Mouse (Mus musculus): ENCODE measurements around the gene Hhat. TPM values are rescaled to one million over a fixed set of nuclear protein-coding genes. Genes with fewer than 3 reads are reported as not detected.

Gene Hhat
- total RNA-seq (2021), result under 1 TPM; 0.48 to 0.54 TPM
- long read RNA-seq, experiment 1, result 0 reads
- long read RNA-seq, experiment 2, partial matches to known transcripts, result 0 of 2 reads
- long read RNA-seq, experiment 2, other reads (novel, unspliced or antisense), result 2 of 2 reads

DNA sequence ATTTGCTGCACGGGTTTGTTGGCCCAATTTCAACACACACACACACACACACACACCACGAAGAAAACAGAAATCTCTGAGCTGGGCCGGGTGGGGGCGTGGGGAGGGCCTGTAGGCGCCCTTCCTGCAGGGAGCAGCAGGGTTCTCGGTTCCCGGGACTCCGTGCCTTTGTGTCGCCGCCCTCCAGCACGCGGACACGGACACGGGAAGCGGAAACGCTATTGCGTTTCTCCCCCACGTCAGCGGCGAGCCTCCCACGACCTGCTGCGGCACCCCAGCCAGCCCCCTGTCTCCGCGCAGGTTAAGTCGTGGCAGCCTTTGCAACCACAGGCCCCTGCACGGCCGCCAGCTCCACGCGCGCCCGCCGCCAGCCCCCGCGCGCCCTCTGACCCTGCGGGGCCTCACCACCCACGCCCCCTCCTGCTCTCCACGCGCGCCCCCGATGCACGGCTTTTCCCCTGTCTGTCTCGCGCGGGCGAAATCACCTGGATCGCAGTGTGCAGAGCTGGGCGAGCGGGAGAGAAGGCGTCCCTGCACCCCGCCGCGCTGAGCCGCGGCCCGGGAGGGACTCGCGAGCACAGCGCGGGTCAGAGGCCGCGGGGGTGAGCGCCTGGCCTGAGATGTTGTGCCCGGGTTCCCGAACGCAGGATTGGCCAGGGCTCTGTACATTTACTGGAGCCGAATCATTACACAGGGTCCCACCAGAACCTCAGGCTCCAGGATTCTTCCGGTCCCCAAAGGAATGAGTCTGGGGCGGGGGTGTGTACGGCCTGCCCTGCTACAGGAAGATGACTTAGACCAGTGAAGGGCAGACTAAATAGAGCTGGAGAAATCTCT is at the start of gene Hhat:
TSS of gene Hhat (minus strand) at position 729 of the 837 bp plus-strand sequence.
- intact Hi-C loops (cut with DNase I), result no loop called here
- peak; percentile 53 to 60 for DNase-seq

DNA sequence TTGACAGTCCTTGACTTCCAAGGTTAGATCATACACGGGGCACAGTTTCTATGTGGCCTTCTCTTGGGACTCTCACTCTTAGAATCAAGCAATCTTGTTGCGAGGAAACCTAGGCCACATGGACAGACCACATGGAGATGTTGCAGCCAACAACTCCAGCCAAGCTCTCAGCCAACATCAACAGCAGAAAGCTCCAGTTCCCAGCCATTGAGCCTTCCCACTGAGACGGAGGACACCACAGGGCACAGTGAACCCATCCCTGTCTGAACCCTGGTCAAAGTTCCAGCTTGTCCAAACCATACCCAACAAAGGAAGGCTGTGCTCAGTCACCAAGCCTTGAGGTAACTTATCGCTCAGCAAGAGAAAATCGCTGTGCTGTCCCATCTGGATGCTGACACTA is 47.3 kb upstream of the Hhat start:
- no peak for DNase-seq
- intact Hi-C loops (cut with DNase I), result no loop called here

- no peak for DNase-seq
- intact Hi-C loops (cut with DNase I), result no loop called here
Measured at GRCm38 (mm10) chr1:192815789-192816188, 44.8 kb upstream of the Hhat start.

DNA sequence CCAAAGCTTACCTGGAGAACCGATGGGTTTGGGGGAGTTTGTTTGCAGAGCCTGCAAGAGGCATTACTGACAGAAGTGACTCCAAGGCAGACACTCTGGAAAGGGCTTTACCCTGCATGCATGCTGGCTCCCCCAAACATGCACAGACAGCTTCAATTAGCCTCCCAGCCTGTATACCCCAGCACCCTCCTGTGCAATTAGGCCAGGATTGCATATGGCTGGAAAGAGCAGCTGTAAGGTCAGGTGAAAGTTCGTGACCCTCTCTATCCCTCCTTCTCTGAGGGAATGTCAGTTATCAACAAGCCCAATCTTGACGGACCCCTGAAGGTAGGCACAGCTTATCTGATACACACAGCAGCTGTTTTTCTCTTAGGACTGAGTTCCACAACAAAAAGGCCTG is 43.7 kb upstream of the Hhat start:
- intact Hi-C loops (cut with DNase I), result no loop called here

DNA sequence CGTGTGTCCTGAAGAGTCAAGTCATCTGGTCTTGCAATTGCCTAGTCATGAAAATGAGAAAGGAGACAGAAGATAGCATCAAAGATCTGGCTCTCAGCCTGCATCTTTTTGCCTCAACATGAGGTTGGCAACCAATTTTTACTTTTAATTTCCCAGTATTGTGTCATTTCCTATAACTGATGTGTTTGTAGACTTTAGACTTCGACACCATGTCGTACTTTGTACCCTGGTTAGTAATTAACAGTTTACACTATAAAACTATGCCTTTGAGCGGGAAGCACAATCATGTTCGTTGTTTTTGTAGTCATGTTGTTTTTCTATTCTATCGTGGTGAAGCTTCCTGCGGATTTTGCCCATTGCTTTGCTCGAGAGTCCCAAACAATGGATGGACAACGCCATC is 41.7 kb upstream of the Hhat start:
- intact Hi-C loops (cut with DNase I), result no loop called here
- DNase-seq, result no peak

More for the DNA sequence above, 43.7 kb upstream of the Hhat start:
- DNase-seq, result no peak

- DNase-seq, result no peak
- intact Hi-C loops (cut with DNase I), result no loop called here
Measured at GRCm38 (mm10) chr1:192812290-192812689, 41.3 kb upstream of the Hhat start.

DNA sequence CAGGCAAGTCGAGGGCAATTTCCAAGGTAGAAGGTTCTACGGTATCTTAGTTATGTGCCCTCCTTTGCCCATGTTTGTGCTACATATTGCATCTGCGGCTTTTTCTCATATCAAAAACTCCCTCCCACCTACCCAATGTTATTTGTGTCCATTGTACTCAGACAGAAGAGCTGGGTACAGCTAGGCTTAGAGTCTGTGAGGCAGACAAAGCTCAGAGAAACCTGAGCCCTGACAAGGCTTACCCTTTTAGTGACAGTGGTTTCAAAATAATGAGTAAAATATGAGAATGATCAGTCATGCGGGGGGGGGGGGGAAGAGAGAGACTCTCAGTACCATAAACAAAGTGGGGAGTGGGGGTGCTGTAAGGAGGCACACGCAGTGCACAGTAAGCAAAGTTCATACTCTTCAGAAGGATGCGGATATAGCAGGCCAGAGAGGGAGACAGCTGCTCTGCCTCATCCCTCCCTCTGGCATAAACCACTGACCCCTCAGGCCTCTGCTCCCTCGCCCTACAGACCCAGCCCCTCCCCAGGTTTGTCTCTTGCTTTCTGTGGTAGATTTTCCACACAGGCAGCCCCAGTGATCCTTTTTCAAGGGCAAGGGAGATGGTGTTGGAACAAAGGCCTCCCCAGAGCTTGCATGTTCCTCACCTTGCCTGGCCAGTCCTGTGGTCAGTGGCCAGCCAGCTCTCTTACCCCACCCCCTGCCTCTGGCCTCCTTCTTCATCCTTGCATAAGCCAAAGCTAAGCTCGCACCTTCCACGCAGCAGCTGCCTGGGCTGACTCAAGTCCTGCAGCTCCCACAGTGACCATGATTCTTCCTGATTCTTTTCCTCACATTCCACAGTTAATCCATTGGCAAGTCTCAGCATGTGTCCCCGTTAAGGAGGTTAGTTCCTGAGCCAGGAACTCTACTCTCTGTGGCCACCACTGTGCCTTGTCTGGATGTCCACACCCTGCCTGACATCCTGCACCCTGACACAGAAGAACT is 35.4 kb upstream of the Hhat start:
- DNase-seq, result peak in 1 of 2 experiments; percentile 40
- intact Hi-C loops (cut with DNase I), result loop anchor here (2.0 kb wide), 1 partner anchor 48 kb away; the partner anchor contains the start of gene Sertad4

DNA sequence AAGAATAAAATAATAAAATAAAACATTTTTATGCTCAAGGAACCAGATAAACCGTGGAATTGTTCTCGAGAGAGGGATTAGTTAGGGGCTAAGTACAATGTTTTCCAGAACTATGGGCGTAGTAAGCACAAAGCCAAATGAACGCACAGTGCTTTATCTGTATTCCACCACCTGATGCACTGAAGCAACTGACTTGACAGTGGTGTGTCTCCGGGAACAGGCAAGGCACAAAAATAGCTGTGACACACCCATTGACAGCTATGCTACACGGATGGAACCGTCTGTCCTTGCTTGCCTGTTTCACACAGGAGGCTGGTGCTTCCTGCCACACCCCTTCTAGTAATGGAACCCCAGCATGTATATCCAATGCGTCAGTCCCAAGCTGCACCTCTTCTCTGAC is 29.3 kb upstream of the Hhat start:
- intact Hi-C loops (cut with DNase I), result no loop called here

GRCm38 (mm10) chr1:192799165-192799991 is 28.4 kb upstream of the Hhat start:
- intact Hi-C loops (cut with DNase I), result no loop called here
- DNase-seq, result peak; percentile 31 to 44

More for the DNA sequence above, 29.3 kb upstream of the Hhat start:
- DNase-seq, result no peak

DNA sequence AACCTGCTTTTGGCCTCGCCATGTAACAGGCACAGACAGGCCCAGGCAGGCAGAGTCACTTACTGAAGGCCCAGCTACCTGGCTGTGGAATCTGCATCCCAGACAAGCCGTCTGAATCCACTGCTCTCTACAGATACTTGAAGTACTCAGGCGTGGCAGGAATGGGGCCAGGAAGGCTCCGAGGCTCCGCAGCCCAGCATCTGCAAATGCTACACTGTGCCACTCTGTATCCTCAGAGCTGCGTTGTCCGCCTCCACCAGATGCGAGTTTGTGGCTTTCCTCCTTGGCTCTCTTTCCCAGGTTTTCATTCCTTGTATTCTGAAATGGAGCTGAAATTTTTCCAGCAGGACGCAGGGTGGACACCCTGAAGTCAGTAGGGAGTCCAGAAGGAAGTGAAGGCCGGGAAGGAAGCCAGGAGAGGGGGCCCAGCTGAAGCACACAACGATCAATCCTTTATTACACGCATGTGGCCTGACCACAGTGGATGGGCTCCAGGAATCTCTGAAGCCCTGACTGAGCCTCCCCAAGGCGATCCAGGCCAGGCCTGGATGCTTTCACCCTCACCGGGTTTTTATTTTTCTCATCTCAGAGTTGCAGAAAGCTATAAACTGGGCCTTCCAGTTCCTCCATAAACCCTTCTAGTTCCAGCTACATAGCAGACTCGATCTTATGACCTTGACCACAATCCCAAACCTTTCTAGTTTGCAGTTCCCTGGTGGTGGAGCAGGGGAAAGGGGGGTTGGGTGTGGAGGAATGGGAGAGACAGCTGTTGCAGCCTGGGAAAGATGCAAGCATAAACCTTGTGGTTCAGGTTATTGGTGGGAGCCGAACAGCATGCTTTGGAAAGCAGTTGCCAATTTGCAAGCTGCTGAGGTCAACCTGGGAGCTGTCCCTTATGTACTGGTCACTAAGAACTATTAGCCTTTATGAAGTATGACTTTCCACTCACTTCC is 27.5 kb upstream of the Hhat start:
- DNase-seq, result peak; percentile 51 to 82
- intact Hi-C loops (cut with DNase I), result no loop called here

- intact Hi-C loops (cut with DNase I), result no loop called here
- no peak for DNase-seq
Measured at GRCm38 (mm10) chr1:192797011-192797274, 25.9 kb upstream of the Hhat start.

GRCm38 (mm10) chr1:192796201-192797010 is 25.4 kb upstream of the Hhat start:
- intact Hi-C loops (cut with DNase I), result no loop called here

GRCm38 (mm10) chr1:192794957-192795745 is 24.1 kb upstream of the Hhat start:
- intact Hi-C loops (cut with DNase I), result no loop called here

More at GRCm38 (mm10) chr1:192796201-192797010, 25.4 kb upstream of the Hhat start:
- DNase-seq, result no peak

GRCm38 (mm10) chr1:192791897-192792361 is 20.9 kb upstream of the Hhat start:
- intact Hi-C loops (cut with DNase I), result no loop called here
- no peak for DNase-seq

More at GRCm38 (mm10) chr1:192794957-192795745, 24.1 kb upstream of the Hhat start:
- no peak for DNase-seq

GRCm38 (mm10) chr1:192790442-192790841 is 19.4 kb upstream of the Hhat start:
- intact Hi-C loops (cut with DNase I), result no loop called here
- DNase-seq, result no peak

GRCm38 (mm10) chr1:192789828-192790227 is 18.8 kb upstream of the Hhat start:
- peak; percentile 53 to 56 for DNase-seq
- intact Hi-C loops (cut with DNase I), result loop anchor here (10.0 kb wide), 2 partner anchors 295 to 335 kb away; no protein-coding TSS in a partner anchor

DNA sequence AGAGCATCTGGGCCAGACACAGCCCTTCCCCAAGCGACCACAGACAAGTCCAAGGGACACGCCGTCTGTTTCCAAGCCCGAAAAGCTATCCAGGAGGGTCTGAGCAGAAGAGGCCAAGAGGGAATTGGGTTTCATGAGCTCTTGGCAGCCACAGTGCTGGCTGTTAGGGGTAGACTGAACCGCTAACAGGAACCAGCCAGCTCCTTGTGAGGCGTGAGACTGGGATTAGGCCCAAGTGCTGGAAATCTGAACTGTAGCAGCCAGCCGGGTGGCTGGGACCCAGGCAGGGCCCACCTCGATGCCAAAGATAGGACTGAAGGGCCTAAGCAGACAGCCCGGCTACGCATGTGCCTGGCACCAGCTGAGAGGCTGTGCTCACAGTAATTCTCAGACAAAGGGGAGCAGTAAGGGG is 18.1 kb upstream of the Hhat start:
- peak; percentile 83 to 86 for DNase-seq

More for the DNA sequence above, 18.1 kb upstream of the Hhat start:
- intact Hi-C loops (cut with DNase I), result loop anchor here (10.0 kb wide), 2 partner anchors 296 to 336 kb away; no protein-coding TSS in a partner anchor

Data from gastrocnemius, postnatal 36 days (tissue).